Mouse (Mus musculus): ENCODE data around the gene Gm10337. TPM values are rescaled to one million over a fixed set of nuclear protein-coding genes. Genes with fewer than 3 reads are reported as not detected.

Gene Gm10337
- total and polyA plus RNA-seq, 3 experiments: not detected

GRCm38 (mm10) chr15:102547478-102547877, 44.0 kb downstream of the Gm10337 start:
- Histone ChIP-seq H3K4me1 (ENCODE audit: control insufficient read depth in 1 of 2, insufficient read depth in 2 of 2) (no peaks in the 10 kb centered on the region), H3K79me2 (replicated peaks; ENCODE audit: control insufficient read depth, extremely low read depth, insufficient read depth, poor library complexity, severe bottlenecking) (no peaks in the 10 kb centered on the region), H3K27ac (ENCODE audit: insufficient read depth, low read depth) (no peak overlapping the region), H3K27me3 (replicated peaks) (no peaks in the 10 kb centered on the region), H3K4me2 (ENCODE audit: insufficient read depth, low read depth, poor library complexity, severe bottlenecking) (no peak overlapping the region), H3K36me3 (replicated peaks in 1 of 2; ENCODE audit: control insufficient read depth in 1 of 2, insufficient read depth in 1 of 2, low read length in 1 of 2) (peaks cover 43 to 65% of the 10 kb centered on the region in 2 experiments), H3K9me3 (replicated peaks; ENCODE audit: low read length) (no peaks in the 10 kb centered on the region), H3K9ac (ENCODE audit: insufficient read depth, low read depth) (no peak overlapping the region), H3K4me3 (replicated peaks in 1 of 3; ENCODE audit: low read depth in 2 of 3, low read length in 2 of 3, poor library complexity in 1 of 3) (no peak overlapping the region)
- dilution Hi-C loops (cut with MboI; ENCODE audit: extremely low pct_ligation_motif_present, extremely low pct_unique_long_range_greater_than_20kb, low sequenced_read_pairs): no loop called here
- TF ChIP-seq JUN (IDR thresholded peaks at IDR 0.05; ENCODE audit: insufficient read depth, low read depth, low read length) (no peak), PAX5 (IDR thresholded peaks at IDR 0.05; ENCODE audit: low read length) (no peak), ZC3H11A (IDR thresholded peaks at IDR 0.05; ENCODE audit: low read depth, low read length) (no peak), CTCF (conservative IDR thresholded peaks at IDR 0.05 in 1 of 2, IDR thresholded peaks at IDR 0.05 in 1 of 2; ENCODE audit: low read depth in 2 of 2, low read length in 2 of 2) (no peak), MXI1 (IDR thresholded peaks at IDR 0.05; ENCODE audit: low read depth, low read length) (no peak), JUND (conservative IDR thresholded peaks at IDR 0.05; ENCODE audit: low read depth, low read length) (no peak), IRF4 (IDR thresholded peaks at IDR 0.05; ENCODE audit: low read depth, low read length) (no peak), BHLHE40 (IDR thresholded peaks at IDR 0.05; ENCODE audit: low read depth, low read length) (no peak), NRF1 (IDR thresholded peaks at IDR 0.05; ENCODE audit: low read depth, low read length) (no peak), KAT2A (IDR thresholded peaks at IDR 0.05; ENCODE audit: insufficient replicate concordance, low read length) (no peak), MEF2A (IDR thresholded peaks at IDR 0.05; ENCODE audit: borderline replicate concordance, low read depth, low read length) (no peak), E2F4 (IDR thresholded peaks at IDR 0.05; ENCODE audit: insufficient replicate concordance, low read depth, low read length) (no peak), GABPA (IDR thresholded peaks at IDR 0.05; ENCODE audit: insufficient replicate concordance, low read depth, low read length) (no peak), SIN3A (IDR thresholded peaks at IDR 0.05; ENCODE audit: low read length) (no peak), ELF1 (IDR thresholded peaks at IDR 0.05; ENCODE audit: low read depth, low read length) (no peak), TBP (conservative IDR thresholded peaks at IDR 0.05; ENCODE audit: low read depth, low read length) (no peak), MAZ (IDR thresholded peaks at IDR 0.05; ENCODE audit: low read depth, low read length) (no peak), USF2 (conservative IDR thresholded peaks at IDR 0.05; ENCODE audit: low read depth, low read length) (no peak)
- in situ Hi-C loops (cut with MboI; ENCODE audit: low pct_ligation_motif_present, low pct_unique_long_range_greater_than_20kb, low sequenced_read_pairs): loop anchor here (10.0 kb wide), 1 partner anchor 117 kb away; no protein-coding TSS in a partner anchor
- DNase-seq (ENCODE audit: extremely low read depth): no peak

- no peak for DNase-seq (ENCODE audit: extremely low read depth)
- H3K9me3 ChIP-seq (replicated peaks; ENCODE audit: low read length): no peaks in the 10 kb centered on the region
- no peak overlapping the region for H3K4me2 ChIP-seq (ENCODE audit: insufficient read depth, low read depth, poor library complexity, severe bottlenecking)
- TF ChIP-seq ZC3H11A (IDR thresholded peaks at IDR 0.05; ENCODE audit: low read depth, low read length) (no peak), ZNF384 (IDR thresholded peaks at IDR 0.05; ENCODE audit: low read depth, low read length) (0 out of 2 replicates have a peak, but pooled peaks have one; percentile 23)
- H3K4me1 ChIP-seq (ENCODE audit: control insufficient read depth in 1 of 2, insufficient read depth in 2 of 2): no peaks in the 10 kb centered on the region
- no peak overlapping the region for H3K9ac ChIP-seq (ENCODE audit: insufficient read depth, low read depth)
- in situ Hi-C loops (cut with MboI; ENCODE audit: low pct_ligation_motif_present, low pct_unique_long_range_greater_than_20kb, low sequenced_read_pairs): no loop called here
- dilution Hi-C loops (cut with MboI; ENCODE audit: extremely low pct_ligation_motif_present, extremely low pct_unique_long_range_greater_than_20kb, low sequenced_read_pairs): no loop called here
- no peaks in the 10 kb centered on the region for H3K27me3 ChIP-seq (replicated peaks)
- no peaks in the 10 kb centered on the region for H3K79me2 ChIP-seq (replicated peaks; ENCODE audit: control insufficient read depth, extremely low read depth, insufficient read depth, poor library complexity, severe bottlenecking)
- no peak overlapping the region for H3K27ac ChIP-seq (ENCODE audit: insufficient read depth, low read depth)
- H3K36me3 ChIP-seq (replicated peaks in 1 of 2; ENCODE audit: control insufficient read depth in 1 of 2, insufficient read depth in 1 of 2, low read length in 1 of 2): peaks cover 29 to 70% of the 10 kb centered on the region in 2 experiments
- no peak overlapping the region for H3K4me3 ChIP-seq (replicated peaks in 1 of 3; ENCODE audit: low read depth in 2 of 3, low read length in 2 of 3, poor library complexity in 1 of 3)
Observed at GRCm38 (mm10) chr15:102552599-102552998, 49.1 kb downstream of the Gm10337 start.

Other genes with a start within 250 kb of the Gm10337 start
- 0.64 and 0.76 TPM in 2 replicates for gene Rarg, start 246.2 kb upstream of the Gm10337 start, total RNA-seq (2012; rRNA removed)
- 0.17 and 0.32 TPM in 2 replicates for gene Rarg, start 246.2 kb upstream of the Gm10337 start, total RNA-seq (2014; rRNA removed)
- gene Rarg, start 246.2 kb upstream of the Gm10337 start, polyA plus RNA-seq (2012; ENCODE audit: insufficient read length, low read depth): 0.63 and 0.76 TPM in 2 replicates
- gene Gm9918, start 233.2 kb upstream of the Gm10337 start, total RNA-seq (2012; rRNA removed): not detected in 2 replicates
- gene Gm9918, start 233.2 kb upstream of the Gm10337 start, total RNA-seq (2014; rRNA removed): not detected in 2 replicates
- not detected in 2 replicates for gene Gm9918, start 233.2 kb upstream of the Gm10337 start, polyA plus RNA-seq (2012; ENCODE audit: insufficient read length, low read depth)
- gene Mfsd5, start 224.3 kb upstream of the Gm10337 start, total RNA-seq (2012; rRNA removed): 31.1 and 37.1 TPM in 2 replicates
- gene Mfsd5, start 224.3 kb upstream of the Gm10337 start, total RNA-seq (2014; rRNA removed): 43.7 and 51.8 TPM in 2 replicates
- gene Mfsd5, start 224.3 kb upstream of the Gm10337 start, polyA plus RNA-seq (2012; ENCODE audit: insufficient read length, low read depth): 76.2 and 90.6 TPM in 2 replicates
- 51.0 and 64.6 TPM in 2 replicates for gene Espl1, start 207.5 kb upstream of the Gm10337 start, total RNA-seq (2012; rRNA removed)
- gene Espl1, start 207.5 kb upstream of the Gm10337 start, total RNA-seq (2014; rRNA removed): 41.0 and 41.3 TPM in 2 replicates
- gene Espl1, start 207.5 kb upstream of the Gm10337 start, polyA plus RNA-seq (2012; ENCODE audit: insufficient read length, low read depth): 80.7 and 110 TPM in 2 replicates
- gene Pfdn5, start 177.6 kb upstream of the Gm10337 start, total RNA-seq (2012; rRNA removed): 265 and 269 TPM in 2 replicates
- 296 and 371 TPM in 2 replicates for gene Pfdn5, start 177.6 kb upstream of the Gm10337 start, total RNA-seq (2014; rRNA removed)
- gene Pfdn5, start 177.6 kb upstream of the Gm10337 start, polyA plus RNA-seq (2012; ENCODE audit: insufficient read length, low read depth): 356 and 502 TPM in 2 replicates
- gene Myg1, start 172.0 kb upstream of the Gm10337 start, total RNA-seq (2012; rRNA removed): 105 and 126 TPM in 2 replicates
- gene Myg1, start 172.0 kb upstream of the Gm10337 start, total RNA-seq (2014; rRNA removed): 121 and 133 TPM in 2 replicates
- 132 and 166 TPM in 2 replicates for gene Myg1, start 172.0 kb upstream of the Gm10337 start, polyA plus RNA-seq (2012; ENCODE audit: insufficient read length, low read depth)
- 95.5 and 98.3 TPM in 2 replicates for gene Aaas, start 153.0 kb upstream of the Gm10337 start, total RNA-seq (2012; rRNA removed)
- gene Aaas, start 153.0 kb upstream of the Gm10337 start, total RNA-seq (2014; rRNA removed): 107 and 126 TPM in 2 replicates
- 241 and 266 TPM in 2 replicates for gene Aaas, start 153.0 kb upstream of the Gm10337 start, polyA plus RNA-seq (2012; ENCODE audit: insufficient read length, low read depth)
- gene Sp7, start 136.5 kb upstream of the Gm10337 start, total RNA-seq (2012; rRNA removed): 0.04 TPM in 1 of 2 replicates, not detected in the other
- gene Sp7, start 136.5 kb upstream of the Gm10337 start, total RNA-seq (2014; rRNA removed): not detected in 2 replicates
- gene Sp7, start 136.5 kb upstream of the Gm10337 start, polyA plus RNA-seq (2012; ENCODE audit: insufficient read length, low read depth): not detected in 2 replicates
- 23.3 and 23.5 TPM in 2 replicates for gene Sp1, start 97.6 kb upstream of the Gm10337 start, total RNA-seq (2012; rRNA removed)
- gene Sp1, start 97.6 kb upstream of the Gm10337 start, total RNA-seq (2014; rRNA removed): 22.3 and 27.1 TPM in 2 replicates
- 25.6 and 31.8 TPM in 2 replicates for gene Sp1, start 97.6 kb upstream of the Gm10337 start, polyA plus RNA-seq (2012; ENCODE audit: insufficient read length, low read depth)
- not detected in 2 replicates for gene Amhr2, start 58.4 kb upstream of the Gm10337 start, total RNA-seq (2012; rRNA removed)
- not detected in 2 replicates for gene Amhr2, start 58.4 kb upstream of the Gm10337 start, total RNA-seq (2014; rRNA removed)
- gene Amhr2, start 58.4 kb upstream of the Gm10337 start, polyA plus RNA-seq (2012; ENCODE audit: insufficient read length, low read depth): not detected in 2 replicates
- 34.5 and 36.4 TPM in 2 replicates for gene Prr13, start 44.7 kb upstream of the Gm10337 start, total RNA-seq (2012; rRNA removed)
- 26.1 and 32.2 TPM in 2 replicates for gene Prr13, start 44.7 kb upstream of the Gm10337 start, total RNA-seq (2014; rRNA removed)
- gene Prr13, start 44.7 kb upstream of the Gm10337 start, polyA plus RNA-seq (2012; ENCODE audit: insufficient read length, low read depth): 94.8 and 131 TPM in 2 replicates
- 263 and 281 TPM in 2 replicates for gene Pcbp2, start 33.2 kb upstream of the Gm10337 start, total RNA-seq (2012; rRNA removed)
- 308 and 379 TPM in 2 replicates for gene Pcbp2, start 33.2 kb upstream of the Gm10337 start, total RNA-seq (2014; rRNA removed)
- gene Pcbp2, start 33.2 kb upstream of the Gm10337 start, polyA plus RNA-seq (2012; ENCODE audit: insufficient read length, low read depth): 1,350 and 1,545 TPM in 2 replicates
- 2.8 and 3.0 TPM in 2 replicates for gene Map3k12, start 13.3 kb downstream of the Gm10337 start, total RNA-seq (2012; rRNA removed)
- gene Map3k12, start 13.3 kb downstream of the Gm10337 start, total RNA-seq (2014; rRNA removed): 1.4 and 1.5 TPM in 2 replicates
- 2.3 and 3.0 TPM in 2 replicates for gene Map3k12, start 13.3 kb downstream of the Gm10337 start, polyA plus RNA-seq (2012; ENCODE audit: insufficient read length, low read depth)
- 75.6 and 95.5 TPM in 2 replicates for gene Tarbp2, start 14.5 kb downstream of the Gm10337 start, total RNA-seq (2012; rRNA removed)
- 53.1 and 62.2 TPM in 2 replicates for gene Tarbp2, start 14.5 kb downstream of the Gm10337 start, total RNA-seq (2014; rRNA removed)
- gene Tarbp2, start 14.5 kb downstream of the Gm10337 start, polyA plus RNA-seq (2012; ENCODE audit: insufficient read length, low read depth): 105 and 136 TPM in 2 replicates
- 0.76 and 1.0 TPM in 2 replicates for gene Npff, start 21.2 kb downstream of the Gm10337 start, total RNA-seq (2012; rRNA removed)
- gene Npff, start 21.2 kb downstream of the Gm10337 start, total RNA-seq (2014; rRNA removed): 0.82 and 1.1 TPM in 2 replicates
- gene Npff, start 21.2 kb downstream of the Gm10337 start, polyA plus RNA-seq (2012; ENCODE audit: insufficient read length, low read depth): 2.1 and 2.7 TPM in 2 replicates
- gene Gm28047, start 121.3 kb downstream of the Gm10337 start, total RNA-seq (2012; rRNA removed): not detected in 2 replicates
- gene Gm28047, start 121.3 kb downstream of the Gm10337 start, total RNA-seq (2014; rRNA removed): not detected in 2 replicates
- gene Gm28047, start 121.3 kb downstream of the Gm10337 start, polyA plus RNA-seq (2012; ENCODE audit: insufficient read length, low read depth): not detected in 2 replicates
- gene Atf7, start 121.7 kb downstream of the Gm10337 start, total RNA-seq (2012; rRNA removed): 8.2 and 8.6 TPM in 2 replicates
- 4.3 and 6.7 TPM in 2 replicates for gene Atf7, start 121.7 kb downstream of the Gm10337 start, total RNA-seq (2014; rRNA removed)
- gene Atf7, start 121.7 kb downstream of the Gm10337 start, polyA plus RNA-seq (2012; ENCODE audit: insufficient read length, low read depth): 30.7 and 31.9 TPM in 2 replicates
- gene Atp5g2, start 168.6 kb downstream of the Gm10337 start, total RNA-seq (2012; rRNA removed): 571 and 589 TPM in 2 replicates
- 281 and 297 TPM in 2 replicates for gene Atp5g2, start 168.6 kb downstream of the Gm10337 start, total RNA-seq (2014; rRNA removed)
- 33.9 and 35.0 TPM in 2 replicates for gene Atp5g2, start 168.6 kb downstream of the Gm10337 start, polyA plus RNA-seq (2012; ENCODE audit: insufficient read length, low read depth)
- 2.7 and 8.5 TPM in 2 replicates for gene Calcoco1, start 218.5 kb downstream of the Gm10337 start, total RNA-seq (2012; rRNA removed)
- gene Calcoco1, start 218.5 kb downstream of the Gm10337 start, total RNA-seq (2014; rRNA removed): 3.6 and 4.5 TPM in 2 replicates
- gene Calcoco1, start 218.5 kb downstream of the Gm10337 start, polyA plus RNA-seq (2012; ENCODE audit: insufficient read length, low read depth): 7.6 and 9.7 TPM in 2 replicates

All from CH12.LX (cell line).